In the genomic region with DNA sequence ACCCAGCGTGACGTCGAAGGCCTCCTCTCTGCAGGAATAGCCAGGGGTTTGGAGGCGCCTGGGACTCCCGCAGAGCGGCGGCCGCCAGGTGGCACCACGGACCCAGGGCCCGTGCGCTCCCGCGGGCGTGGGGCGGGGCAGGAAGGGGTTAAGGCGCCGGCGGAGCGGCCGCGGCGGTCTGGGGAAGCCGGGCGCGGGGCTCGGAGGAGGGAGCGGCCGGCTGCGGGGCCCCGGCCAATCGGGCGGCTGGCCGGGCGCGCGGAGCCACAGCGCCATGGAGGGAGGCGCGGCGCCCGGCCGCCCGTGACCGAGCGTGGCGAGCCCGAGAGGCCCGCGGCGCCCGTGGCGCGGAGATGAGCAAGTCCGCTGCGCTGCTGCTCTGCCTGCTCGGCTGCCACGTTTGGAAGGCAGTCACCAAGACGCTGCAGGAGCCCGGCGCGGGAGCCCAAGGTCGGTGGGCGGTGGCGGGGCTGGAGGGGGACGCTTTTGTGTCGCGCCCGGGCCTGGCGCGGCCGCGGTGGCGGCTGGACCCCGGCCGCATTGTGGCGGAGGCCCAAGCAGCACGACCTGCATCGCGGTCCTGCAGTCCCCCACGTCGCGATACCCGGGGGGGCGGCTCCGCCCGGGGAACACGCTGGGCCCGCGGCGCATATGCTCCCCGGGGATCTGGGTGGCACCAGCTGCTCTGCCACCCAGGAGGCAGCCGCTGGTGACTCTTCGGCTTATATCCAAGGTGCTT, we compare ENCODE assay signal across 8 mouse cellular contexts. TPM values are rescaled to one million over a fixed set of nuclear protein-coding genes. Genes with fewer than 3 reads are reported as not detected.
DNase-seq lines count a peak whose midpoint lies in the region; ATAC-seq lines count a peak whose summit lies in the region.

No protein-coding gene starts in this region.

- no peaks in the 10 kb centered on the region for H3K9me3 ChIP-seq in forebrain, embryonic 11.5 days (ENCODE audit: control insufficient read depth, low read length)
- H3K9me3 ChIP-seq in heart, embryonic 15.5 days (replicated peaks), result no peaks in the 10 kb centered on the region
- no peaks in the 10 kb centered on the region for H3K9me3 ChIP-seq in liver, embryonic 12.5 days (replicated peaks)
- H3K9me3 ChIP-seq in neural tube, embryonic 11.5 days (ENCODE audit: control insufficient read depth, low read length), result no peaks in the 10 kb centered on the region

- peak; percentile 95 for ATAC-seq in forebrain, embryonic 11.5 days (replicated peaks; ENCODE audit: low FRiP score)
- peak; percentile 92 for ATAC-seq in heart, embryonic 15.5 days (replicated peaks; ENCODE audit: insufficient number of reproducible peaks, insufficient read depth, low FRiP score, low read depth)
- peak; percentile 82 for ATAC-seq in liver, embryonic 12.5 days
- peak; percentile 92 for ATAC-seq in neural tube, embryonic 11.5 days (ENCODE audit: insufficient read depth, low FRiP score, low TSS enrichment)

- peak overlapping the region; percentile 50 for H3K4me2 ChIP-seq in forebrain, embryonic 11.5 days (ENCODE audit: low read depth, low read length, severe bottlenecking)
- H3K4me2 ChIP-seq in heart, embryonic 15.5 days, result peak overlapping the region; percentile 75
- H3K4me2 ChIP-seq in liver, embryonic 12.5 days, result peak overlapping the region; percentile 81
- H3K4me2 ChIP-seq in neural tube, embryonic 11.5 days (ENCODE audit: low read depth), result peak overlapping the region; percentile 51

- H3K4me3 ChIP-seq in forebrain, embryonic 11.5 days (ENCODE audit: low read depth, low read length), result peak overlapping the region; percentile 89
- H3K4me3 ChIP-seq in heart, embryonic 15.5 days, result peak overlapping the region; percentile 94
- peak overlapping the region; percentile 68 for H3K4me3 ChIP-seq in liver, embryonic 12.5 days
- peak overlapping the region; percentile 88 for H3K4me3 ChIP-seq in neural tube, embryonic 11.5 days (ENCODE audit: low read depth, low read length)

- 0 out of 2 replicates have a peak, but pooled peaks cover 4% of the 10 kb centered on the region for H3K4me1 ChIP-seq in forebrain, embryonic 11.5 days (replicated peaks; ENCODE audit: control insufficient read depth, insufficient read depth, low read length)
- peaks cover 16% of the 10 kb centered on the region for H3K4me1 ChIP-seq in heart, embryonic 15.5 days (replicated peaks)
- 0 out of 2 replicates have a peak, but pooled peaks cover 4% of the 10 kb centered on the region for H3K4me1 ChIP-seq in liver, embryonic 12.5 days
- peaks cover 6% of the 10 kb centered on the region for H3K4me1 ChIP-seq in neural tube, embryonic 11.5 days (ENCODE audit: control insufficient read depth, insufficient read depth, low read length)

- H3K9ac ChIP-seq in forebrain, embryonic 11.5 days (ENCODE audit: low read length), result peak overlapping the region; percentile 93
- peak overlapping the region; percentile 89 for H3K9ac ChIP-seq in heart, embryonic 15.5 days
- peak overlapping the region; percentile 60 for H3K9ac ChIP-seq in liver, embryonic 12.5 days
- peak overlapping the region; percentile 95 for H3K9ac ChIP-seq in neural tube, embryonic 11.5 days (ENCODE audit: low read length)

- no peaks in the 10 kb centered on the region for H3K36me3 ChIP-seq in forebrain, embryonic 11.5 days (ENCODE audit: control insufficient read depth, insufficient read depth, low read length)
- no peaks in the 10 kb centered on the region for H3K36me3 ChIP-seq in heart, embryonic 15.5 days
- no peaks in the 10 kb centered on the region for H3K36me3 ChIP-seq in liver, embryonic 12.5 days
- H3K36me3 ChIP-seq in neural tube, embryonic 11.5 days (ENCODE audit: control insufficient read depth, insufficient read depth, low read length), result no peaks in the 10 kb centered on the region

- H3K27ac ChIP-seq in forebrain, embryonic 11.5 days (ENCODE audit: low read depth, low read length), result peak overlapping the region; percentile 82
- peak overlapping the region; percentile 89 for H3K27ac ChIP-seq in heart, embryonic 15.5 days
- peak overlapping the region; percentile 17; the same call in 1 of the 2 replicates for H3K27ac ChIP-seq in liver, embryonic 12.5 days
- peak overlapping the region; percentile 89 for H3K27ac ChIP-seq in neural tube, embryonic 11.5 days (ENCODE audit: low read depth, low read length)

- H3K27me3 ChIP-seq in forebrain, embryonic 11.5 days (ENCODE audit: control insufficient read depth, insufficient read depth, low read length), result no peaks in the 10 kb centered on the region
- no peaks in the 10 kb centered on the region for H3K27me3 ChIP-seq in heart, embryonic 15.5 days
- H3K27me3 ChIP-seq in liver, embryonic 12.5 days (replicated peaks), result peaks cover 24% of the 10 kb centered on the region
- no peaks in the 10 kb centered on the region for H3K27me3 ChIP-seq in neural tube, embryonic 11.5 days (ENCODE audit: control insufficient read depth, insufficient read depth, low read length)

- WGBS in forebrain, embryonic 11.5 days, result under 1% methylated on average over 78 of the region's 93 CpGs
- WGBS in heart, embryonic 15.5 days, result under 1% methylated on average over 91 of the region's 93 CpGs
- WGBS in liver, embryonic 12.5 days (ENCODE audit: insufficient replicate concordance), result 3% methylated on average over 90 of the region's 93 CpGs
- under 1% methylated on average over 44 of the region's 93 CpGs for WGBS in neural tube, embryonic 11.5 days

- DNase-seq in B cell, adult 2 months, result peak; percentile 27 to 35
- DNase-seq in brain, embryonic 18.5 days (ENCODE audit: low read depth, low spot score), result peak; percentile 59
- DNase-seq in forebrain, embryonic 11.5 days (ENCODE audit: low spot score), result peak; percentile 93
- peak; percentile 92 to 94 for DNase-seq in kidney, postnatal 25 days
- DNase-seq in neural tube, embryonic 11.5 days (ENCODE audit: low spot score), result peak; percentile 93
- DNase-seq in testis, postnatal 10 days (ENCODE audit: low spot score), result peak; percentile 96

RNA-seq across cellular contexts. Expression of gene Fam171a1, which starts 4.3 kb away (rescaled TPM):
- 34.7 and 35.9 TPM in 2 replicates for polyA plus RNA-seq in forebrain, embryonic 11.5 days (2014; fragmentation: Nextera tagmentation; extraction: Ambion mirVana)
- polyA plus RNA-seq in heart, embryonic 15.5 days (2015; fragmentation: Nextera tagmentation; extraction: Ambion mirVana), result 21.8 and 27.0 TPM in 2 replicates
- polyA plus RNA-seq in liver, embryonic 12.5 days (2016; fragmentation: Nextera tagmentation; extraction: Ambion mirVana), result 7.0 and 7.6 TPM in 2 replicates
- polyA plus RNA-seq in neural tube, embryonic 11.5 days (2014; fragmentation: Nextera tagmentation; extraction: Ambion mirVana), result 49.4 and 52.4 TPM in 2 replicates

Comparison
In these comparisons a context has a peak if more than half of its experiments do, and no peak if none do; other contexts are left out.
1. Peak in every context shown above with its lines: DNase-seq, ATAC-seq, H3K4me3 ChIP-seq and H3K27ac ChIP-seq.
2. DNase-seq: peak in every context shown above with its lines; median percentile 96 in testis, postnatal 10 days; 93 in forebrain, embryonic 11.5 days; 93 in kidney, postnatal 25 days; 93 in neural tube, embryonic 11.5 days; 59 in brain, embryonic 18.5 days; 31 in B cell, adult 2 months.
3. H3K27ac ChIP-seq: peak in every context shown above with its lines; median percentile 89 in heart, embryonic 15.5 days; 89 in neural tube, embryonic 11.5 days; 82 in forebrain, embryonic 11.5 days; 17 in liver, embryonic 12.5 days.